Mouse (Mus musculus) embryonic facial prominence, embryonic 15.5 days (tissue): ENCODE results near the gene Diaph2. TPM values are rescaled to one million over a fixed set of nuclear protein-coding genes. Genes with fewer than 3 reads are reported as not detected.

Source experiments
- ATAC-seq: fragments of 200-750 bp; cut with Nextera tagmentation; 2 replicates; pipeline ENCODE4 v1.8.0; 2017; ENCODE audit warnings: low read depth, moderate TSS enrichment; ENCODE audit not compliant: insufficient number of reproducible peaks, low FRiP score, low TSS enrichment
- H3K27ac ChIP-seq: fragments of 300-500 bp; sonication (generic); replicated peaks from 2 replicates; pipeline ENCODE4 v1.5.1; 2015; ENCODE audit warnings: mild to moderate bottlenecking, inconsistent platforms
- H3K27me3 ChIP-seq: fragments of 300-500 bp; sonication (generic); 2 replicates; pipeline ENCODE4 v1.6.1; 2015; ENCODE audit warnings: inconsistent platforms
- H3K36me3 ChIP-seq: fragments of 300-500 bp; sonication (generic); 2 replicates; pipeline ENCODE4 v1.6.1; 2015; ENCODE audit warnings: mild to moderate bottlenecking, inconsistent platforms
- H3K4me1 ChIP-seq: fragments of 300-500 bp; sonication (generic); 2 replicates; pipeline ENCODE4 v1.6.1; 2015; ENCODE audit warnings: inconsistent platforms
- H3K4me2 ChIP-seq: fragments of 300-500 bp; sonication (generic); replicated peaks from 2 replicates; pipeline ENCODE4 v1.6.1; 2015; ENCODE audit warnings: mild to moderate bottlenecking, inconsistent platforms
- H3K4me3 ChIP-seq: fragments of 300-500 bp; sonication (generic); replicated peaks from 2 replicates; pipeline ENCODE4 v1.5.1; 2015; ENCODE audit warnings: mild to moderate bottlenecking, inconsistent platforms
- H3K9ac ChIP-seq: fragments of 300-500 bp; sonication (generic); 2 replicates; pipeline ENCODE4 v1.6.1; 2015; ENCODE audit warnings: inconsistent platforms
- H3K9me3 ChIP-seq: fragments of 300-500 bp; sonication (generic); replicated peaks from 2 replicates; pipeline ENCODE4 v1.6.1; 2016; ENCODE audit warnings: inconsistent platforms
- WGBS: fragments of 180-500 bp; shearing (Covaris S2); methylation state at CpG from one replicate; pipeline ENCODE4 v1.1.7; 2015; 5-methylcytosine and 5-hydroxymethylcytosine counted together
- polyA plus RNA-seq: library from polyadenylated mRNA; unstranded; fragments of >200 nt; fragmentation: Nextera tagmentation; extraction: Ambion mirVana; gene quantifications from 2 replicates; pipeline ENCODE4 v1.2.1, GENCODE M21; 2015

Diaph2 gene
- polyA plus RNA-seq, 1 experiment from 2014 or later, result 7.0 TPM

GRCm38 (mm10) chrX:130480877-130481276 lies 731.3 kb downstream of the Diaph2 start:
- no peak for ATAC-seq
- 86% methylated on average over 1 of the region's 1 CpGs for WGBS
- Histone ChIP-seq H3K4me2 (no peak overlapping the region), H3K9me3 (no peaks in the 10 kb centered on the region), H3K36me3 (no peaks in the 10 kb centered on the region), H3K27me3 (no peaks in the 10 kb centered on the region), H3K4me3 (no peak overlapping the region), H3K27ac (no peak overlapping the region), H3K9ac (no peak overlapping the region), H3K4me1 (no peaks in the 10 kb centered on the region)

- Histone ChIP-seq H3K9ac (no peak overlapping the region), H3K27ac (no peak overlapping the region), H3K4me2 (no peak overlapping the region), H3K9me3 (no peaks in the 10 kb centered on the region), H3K4me1 (no peaks in the 10 kb centered on the region), H3K27me3 (no peaks in the 10 kb centered on the region; the same call in 1 of the 2 replicates), H3K36me3 (no peaks in the 10 kb centered on the region), H3K4me3 (no peak overlapping the region)
- 70% methylated on average over 12 of the region's 12 CpGs for WGBS
- no peak for ATAC-seq
Observed at GRCm38 (mm10) chrX:130502680-130503464, 753.3 kb downstream of the Diaph2 start.

- 74% methylated on average over 3 of the region's 3 CpGs for WGBS
- no peak for ATAC-seq
- H3K27ac ChIP-seq, result no peak overlapping the region
- H3K27me3 ChIP-seq, result no peaks in the 10 kb centered on the region; the same call in 1 of the 2 replicates
- no peak overlapping the region for H3K9ac ChIP-seq
- H3K36me3 ChIP-seq, result no peaks in the 10 kb centered on the region
- no peak overlapping the region for H3K4me3 ChIP-seq
- no peaks in the 10 kb centered on the region for H3K4me1 ChIP-seq
- no peak overlapping the region for H3K4me2 ChIP-seq
- no peaks in the 10 kb centered on the region for H3K9me3 ChIP-seq
Observed at GRCm38 (mm10) chrX:130503465-130503860, 753.9 kb downstream of the Diaph2 start.

GRCm38 (mm10) chrX:130505626-130506025 lies 756.1 kb downstream of the Diaph2 start:
- H3K36me3 ChIP-seq, result no peaks in the 10 kb centered on the region
- H3K4me1 ChIP-seq, result no peaks in the 10 kb centered on the region
- H3K9ac ChIP-seq, result no peak overlapping the region
- no peaks in the 10 kb centered on the region; the same call in 1 of the 2 replicates for H3K27me3 ChIP-seq
- H3K4me2 ChIP-seq, result no peak overlapping the region
- no peak overlapping the region for H3K27ac ChIP-seq
- 31% methylated on average over 5 of the region's 5 CpGs for WGBS
- no peak overlapping the region for H3K4me3 ChIP-seq
- H3K9me3 ChIP-seq, result no peaks in the 10 kb centered on the region
- no peak for ATAC-seq
